In genomic region chr15:99890412-99891236, GRCm38 (mm10) we compare ENCODE assay signal across 9 mouse cellular contexts. TPM values are rescaled to one million over a fixed set of nuclear protein-coding genes. Genes with fewer than 3 reads are reported as not detected.
DNase-seq lines count a peak whose midpoint lies in the region; ATAC-seq and TF ChIP-seq lines count a peak whose summit lies in the region.
"Had no signal": no experiment of that assay in that cellular context is flagged by ENCODE, and none has a peak within 500 bp of the region (broad histone marks: within the 10 kb centered on the region; RNA-seq: fewer than 3 reads in every experiment).

No protein-coding gene starts in this region.

- no peak overlapping the region for H3K27ac ChIP-seq in heart, embryonic 15.5 days
- no peak overlapping the region for H3K27ac ChIP-seq in heart, postnatal 0 days (ENCODE audit: low read depth)
- peak overlapping the region; percentile 80 for H3K27ac ChIP-seq in liver, embryonic 16.5 days (ENCODE audit: low read length)
- peak overlapping the region; percentile 83 for H3K27ac ChIP-seq in stomach, postnatal 0 days (replicated peaks)
- H3K27ac ChIP-seq in hindbrain, embryonic 16.5 days (ENCODE audit: low read depth, low read length), result no peak overlapping the region

- peak overlapping the region; percentile 19; the same call in 1 of the 2 replicates for H3K4me2 ChIP-seq in heart, embryonic 15.5 days
- H3K4me2 ChIP-seq in heart, postnatal 0 days (ENCODE audit: low read depth, low read length), result peak overlapping the region; percentile 35
- peak overlapping the region; percentile 38 for H3K4me2 ChIP-seq in liver, embryonic 16.5 days (ENCODE audit: low read depth, low read length)
- peak overlapping the region; percentile 25 for H3K4me2 ChIP-seq in stomach, postnatal 0 days (replicated peaks; ENCODE audit: low read depth)
- no peak overlapping the region for H3K4me2 ChIP-seq in hindbrain, embryonic 16.5 days (ENCODE audit: low read length)

- DNase-seq in heart, postnatal 25 days (ENCODE audit: low spot score), result no peak
- no peak for DNase-seq in heart, postnatal 0 days (ENCODE audit: low spot score)
- peak; percentile 85 for DNase-seq in stomach, postnatal 0 days (ENCODE audit: low spot score)
- DNase-seq in cerebellum, adult 11-12 months, result no peak
- no peak for DNase-seq in cerebellum, postnatal 36 days

- H3K4me1 ChIP-seq in heart, embryonic 15.5 days (replicated peaks), result peaks cover 3% of the 10 kb centered on the region; the same call in 1 of the 2 replicates
- H3K4me1 ChIP-seq in heart, postnatal 0 days (ENCODE audit: control insufficient read depth, insufficient read depth), result 0 out of 2 replicates have a peak, but pooled peaks cover 7% of the 10 kb centered on the region
- H3K4me1 ChIP-seq in liver, embryonic 16.5 days (ENCODE audit: control insufficient read depth, low read depth, low read length), result no peaks in the 10 kb centered on the region
- H3K4me1 ChIP-seq in stomach, postnatal 0 days (replicated peaks; ENCODE audit: control insufficient read depth, insufficient read depth), result no peaks in the 10 kb centered on the region
- H3K4me1 ChIP-seq in hindbrain, embryonic 16.5 days (ENCODE audit: control insufficient read depth, insufficient read depth, low read depth, low read length), result no peaks in the 10 kb centered on the region

- H3K27me3 ChIP-seq in heart, embryonic 15.5 days, result no peaks in the 10 kb centered on the region
- H3K27me3 ChIP-seq in heart, postnatal 0 days (ENCODE audit: control insufficient read depth, insufficient read depth, low read length), result no peaks in the 10 kb centered on the region
- H3K27me3 ChIP-seq in liver, embryonic 16.5 days (ENCODE audit: control insufficient read depth, insufficient read depth, low read depth, low read length), result no peaks in the 10 kb centered on the region
- H3K27me3 ChIP-seq in stomach, postnatal 0 days (ENCODE audit: control insufficient read depth, insufficient read depth, low read length), result no peaks in the 10 kb centered on the region
- H3K27me3 ChIP-seq in hindbrain, embryonic 16.5 days (replicated peaks; ENCODE audit: control insufficient read depth, insufficient read depth, low read length), result no peaks in the 10 kb centered on the region

- H3K36me3 ChIP-seq in heart, embryonic 15.5 days, result no peaks in the 10 kb centered on the region
- H3K36me3 ChIP-seq in heart, postnatal 0 days (replicated peaks; ENCODE audit: control insufficient read depth, insufficient read depth, low read length), result no peaks in the 10 kb centered on the region
- no peaks in the 10 kb centered on the region for H3K36me3 ChIP-seq in liver, embryonic 16.5 days (ENCODE audit: control insufficient read depth, insufficient read depth)
- H3K36me3 ChIP-seq in stomach, postnatal 0 days (ENCODE audit: control insufficient read depth, insufficient read depth, low read length), result no peaks in the 10 kb centered on the region
- H3K36me3 ChIP-seq in hindbrain, embryonic 16.5 days (ENCODE audit: control insufficient read depth, insufficient read depth, low read length), result no peaks in the 10 kb centered on the region

- H3K4me3 ChIP-seq in heart, embryonic 15.5 days, result no peak overlapping the region
- no peak overlapping the region for H3K4me3 ChIP-seq in heart, postnatal 0 days (ENCODE audit: low read depth, low read length)
- peak overlapping the region; percentile 9 for H3K4me3 ChIP-seq in liver, embryonic 16.5 days (ENCODE audit: low read depth, low read length)
- H3K4me3 ChIP-seq in stomach, postnatal 0 days (ENCODE audit: low read depth, low read length), result peak overlapping the region; percentile 6; the same call in 1 of the 2 replicates
- no peak overlapping the region for H3K4me3 ChIP-seq in hindbrain, embryonic 16.5 days (ENCODE audit: low read length)

- no peak for TF ChIP-seq EP300 in heart, postnatal 0 days (IDR thresholded peaks at IDR 0.05; ENCODE audit: low read depth)
- TF ChIP-seq EP300 in stomach, postnatal 0 days (optimal IDR thresholded peaks at IDR 0.05), result no peak

- no peaks in the 10 kb centered on the region for H3K9me3 ChIP-seq in heart, embryonic 15.5 days (replicated peaks)
- H3K9me3 ChIP-seq in heart, postnatal 0 days (replicated peaks; ENCODE audit: control insufficient read depth, low read length), result no peaks in the 10 kb centered on the region
- H3K9me3 ChIP-seq in liver, embryonic 16.5 days (replicated peaks; ENCODE audit: control insufficient read depth, low read length), result no peaks in the 10 kb centered on the region
- H3K9me3 ChIP-seq in stomach, postnatal 0 days (ENCODE audit: control insufficient read depth, low read length), result no peaks in the 10 kb centered on the region
- H3K9me3 ChIP-seq in hindbrain, embryonic 16.5 days (ENCODE audit: control insufficient read depth, low read length), result no peaks in the 10 kb centered on the region

- intact Hi-C loops in heart, postnatal 25 days (cut with DNase I), result no loop called here

- H3K9ac ChIP-seq in heart, embryonic 15.5 days, result no peak overlapping the region
- no peak overlapping the region for H3K9ac ChIP-seq in heart, postnatal 0 days (replicated peaks; ENCODE audit: low read depth, low read length)
- H3K9ac ChIP-seq in liver, embryonic 16.5 days (ENCODE audit: low read depth, low read length), result peak overlapping the region; percentile 18; the same call in 1 of the 2 replicates
- H3K9ac ChIP-seq in stomach, postnatal 0 days (ENCODE audit: low read length), result no peak overlapping the region
- no peak overlapping the region for H3K9ac ChIP-seq in hindbrain, embryonic 16.5 days (ENCODE audit: low read depth, low read length)

- TF ChIP-seq CTCF in heart, postnatal 0 days (IDR thresholded peaks at IDR 0.05; ENCODE audit: low read depth), result no peak
- TF ChIP-seq CTCF in stomach, postnatal 0 days (IDR thresholded peaks at IDR 0.05; ENCODE audit: low read depth), result no peak

- ATAC-seq in heart, embryonic 15.5 days (replicated peaks; ENCODE audit: insufficient number of reproducible peaks, insufficient read depth, low FRiP score, low read depth), result no peak
- ATAC-seq in heart, postnatal 0 days (ENCODE audit: insufficient read depth, low read depth), result no peak
- peak; percentile 73 for ATAC-seq in liver, embryonic 16.5 days (ENCODE audit: low read depth)
- peak; percentile 93 for ATAC-seq in stomach, postnatal 0 days (ENCODE audit: low FRiP score, low TSS enrichment)
- no peak for ATAC-seq in hindbrain, embryonic 16.5 days
- ATAC-seq: forebrain, embryonic 14.5 days had no signal

- WGBS in heart, embryonic 15.5 days, result 41% methylated on average over 19 of the region's 19 CpGs
- 35% methylated on average over 19 of the region's 19 CpGs for WGBS in heart, postnatal 0 days
- 29% methylated on average over 19 of the region's 19 CpGs for WGBS in liver, embryonic 16.5 days (ENCODE audit: insufficient replicate concordance)
- WGBS in stomach, postnatal 0 days, result 34% methylated on average over 19 of the region's 19 CpGs
- 58% methylated on average over 19 of the region's 19 CpGs for WGBS in hindbrain, embryonic 16.5 days

RNA-seq across cellular contexts. Expression of gene Lima1, which starts 15.4 kb away (rescaled TPM):
- polyA plus RNA-seq in heart, embryonic 15.5 days (2015; fragmentation: Nextera tagmentation; extraction: Ambion mirVana), result 17.9 and 23.9 TPM in 2 replicates
- 10 to 100 TPM; 17.9 to 20.2 TPM for total RNA-seq in heart, postnatal 25 days (2021)
- total RNA-seq in heart, postnatal 0 days (2014; rRNA removed; ENCODE audit: low replicate concordance), result 12.7 and 15.7 TPM in 2 replicates
- 12.5 and 12.6 TPM in 2 replicates for polyA plus RNA-seq in heart, postnatal 0 days (2015; fragmentation: Nextera tagmentation; extraction: Ambion mirVana)
- polyA plus RNA-seq in liver, embryonic 16.5 days (2015; fragmentation: Nextera tagmentation; extraction: Ambion mirVana), result 12.2 and 14.2 TPM in 2 replicates
- 70.1 and 77.1 TPM in 2 replicates for polyA plus RNA-seq in stomach, postnatal 0 days (2015; fragmentation: Nextera tagmentation; extraction: Ambion mirVana)
- polyA plus RNA-seq in hindbrain, embryonic 16.5 days (2015; fragmentation: Nextera tagmentation; extraction: Ambion mirVana), result 12.9 and 15.3 TPM in 2 replicates

Comparison
In these comparisons a context has a peak if more than half of its experiments do, and no peak if none do; other contexts are left out.
1. ATAC-seq: peak in liver, embryonic 16.5 days (single experiment) and stomach, postnatal 0 days (single experiment); none in heart, embryonic 15.5 days (single experiment), heart, postnatal 0 days (single experiment) and hindbrain, embryonic 16.5 days (single experiment).
2. H3K27ac ChIP-seq: peak in liver, embryonic 16.5 days (single experiment) and stomach, postnatal 0 days (single experiment); none in heart, embryonic 15.5 days (single experiment), heart, postnatal 0 days (single experiment) and hindbrain, embryonic 16.5 days (single experiment).
3. H3K4me3 ChIP-seq: peak in liver, embryonic 16.5 days (single experiment) and stomach, postnatal 0 days (single experiment); none in heart, embryonic 15.5 days (single experiment), heart, postnatal 0 days (single experiment) and hindbrain, embryonic 16.5 days (single experiment).